Mouse (Mus musculus) brain, embryonic 14.5 days (tissue): ENCODE measurements at regions not wholly inside any gene's neighbourhood (a gene's known extent, or its start where the extent isn't known, plus 50 kb on each side); places are given as distances from the start of the nearest gene placed in this dataset.

Source experiments
- CTCF ChIP-seq: fragments of 200-500 bp; IDR thresholded peaks from 2 replicates; pipeline ENCODE4 v1.5.1; 2012; ENCODE audit warnings: inconsistent platforms, mild to moderate bottlenecking, moderate library complexity, borderline replicate concordance; ENCODE audit not compliant: insufficient read depth, insufficient read length; ENCODE audit errors: extremely low read depth
- POLR2A ChIP-seq: fragments of 200-500 bp; IDR thresholded peaks from 2 replicates; pipeline ENCODE4 v1.6.1; 2012; ENCODE audit warnings: mild to moderate bottlenecking, inconsistent platforms, borderline replicate concordance; ENCODE audit not compliant: poor library complexity, insufficient read depth, insufficient read length, severe bottlenecking; ENCODE audit errors: extremely low read depth

DNA sequence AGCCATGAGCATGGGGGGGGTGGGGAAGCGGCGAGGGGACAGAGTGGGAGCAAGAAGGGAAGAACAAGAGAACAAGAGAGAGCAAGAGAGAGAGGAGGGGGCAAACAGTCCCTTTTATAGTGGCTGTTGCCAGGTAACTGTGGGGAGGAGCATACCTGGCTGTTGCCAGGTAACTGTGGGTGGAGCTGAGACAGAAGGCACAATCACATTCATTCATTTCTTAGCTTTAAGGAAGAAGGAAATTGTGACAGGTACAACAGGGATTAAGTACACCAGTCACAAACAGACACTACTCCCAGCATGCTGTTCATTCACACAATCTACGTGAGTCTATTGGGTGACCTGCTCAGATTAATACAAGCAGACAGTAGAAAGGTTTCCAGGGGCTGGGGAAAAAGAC, 143.2 kb downstream of the Nufip1 start:
- TF ChIP-seq CTCF (no peak), POLR2A (no peak)
